Mouse (Mus musculus) embryonic facial prominence, embryonic 10.5 days (tissue): Measurements from ENCODE around the gene Nacc1. TPM values are rescaled to one million over a fixed set of nuclear protein-coding genes. Genes with fewer than 3 reads are reported as not detected.

Experiments
- DNase-seq: peaks from one replicate; pipeline ENCODE4 v3.0.0-alpha.2; 2017; ENCODE audit warnings: low spot score
- H3K27ac ChIP-seq: fragments of 300-500 bp; sonication (generic); replicated peaks from 2 replicates; pipeline ENCODE4 v1.5.1; 2016; ENCODE audit warnings: mild to moderate bottlenecking
- H3K27me3 ChIP-seq: fragments of 300-500 bp; sonication (generic); replicated peaks from 2 replicates; pipeline ENCODE4 v1.6.1; 2016; ENCODE audit warnings: low read depth, mild to moderate bottlenecking; ENCODE audit not compliant: poor library complexity, severe bottlenecking
- H3K36me3 ChIP-seq: fragments of 300-500 bp; sonication (generic); replicated peaks from 2 replicates; pipeline ENCODE4 v1.6.1; 2016; ENCODE audit warnings: mild to moderate bottlenecking, moderate library complexity
- H3K4me1 ChIP-seq: fragments of 300-500 bp; sonication (generic); 2 replicates; pipeline ENCODE4 v1.6.1; 2016
- H3K4me3 ChIP-seq: fragments of 300-500 bp; sonication (generic); 2 replicates; pipeline ENCODE4 v1.5.1; 2016; ENCODE audit warnings: mild to moderate bottlenecking, moderate library complexity
- H3K9me3 ChIP-seq: fragments of 300-500 bp; sonication (generic); 2 replicates; pipeline ENCODE4 v1.6.1; 2016; ENCODE audit warnings: mild to moderate bottlenecking
- WGBS: fragments of 180-500 bp; shearing (Covaris S2); methylation state at CpG from one replicate; pipeline ENCODE4 v1.1.7; 2016; 5-methylcytosine and 5-hydroxymethylcytosine counted together
- polyA plus RNA-seq: library from polyadenylated mRNA; unstranded; fragments of >200 nt; fragmentation: Nextera tagmentation; extraction: Ambion mirVana; gene quantifications from 2 replicates; pipeline ENCODE4 v1.2.1, GENCODE M21; 2016

The Nacc1 gene
- polyA plus RNA-seq, 1 experiment from 2014 or later: 30.4 TPM

GRCm38 (mm10) chr8:84656191-84656525 is 31.5 kb downstream of the Nacc1 start:
- WGBS: 1% methylated on average over 10 of the region's 10 CpGs
- H3K36me3 ChIP-seq: no peaks in the 10 kb centered on the region
- H3K4me1 ChIP-seq: peaks cover 77% of the 10 kb centered on the region
- H3K4me3 ChIP-seq: peak overlapping the region; percentile 59
- peak overlapping the region; percentile 97 for H3K27ac ChIP-seq
- DNase-seq: peak; percentile 96
- no peaks in the 10 kb centered on the region for H3K9me3 ChIP-seq
- no peaks in the 10 kb centered on the region for H3K27me3 ChIP-seq

- Histone ChIP-seq H3K27ac (peak overlapping the region; percentile 97), H3K9me3 (no peaks in the 10 kb centered on the region), H3K4me3 (peak overlapping the region; percentile 59), H3K4me1 (peaks cover 79% of the 10 kb centered on the region), H3K27me3 (no peaks in the 10 kb centered on the region), H3K36me3 (no peaks in the 10 kb centered on the region)
- under 1% methylated on average over 15 of the region's 15 CpGs for WGBS
- peak; percentile 93 for DNase-seq
Observed at GRCm38 (mm10) chr8:84655336-84656190, 32.1 kb downstream of the Nacc1 start.

DNA sequence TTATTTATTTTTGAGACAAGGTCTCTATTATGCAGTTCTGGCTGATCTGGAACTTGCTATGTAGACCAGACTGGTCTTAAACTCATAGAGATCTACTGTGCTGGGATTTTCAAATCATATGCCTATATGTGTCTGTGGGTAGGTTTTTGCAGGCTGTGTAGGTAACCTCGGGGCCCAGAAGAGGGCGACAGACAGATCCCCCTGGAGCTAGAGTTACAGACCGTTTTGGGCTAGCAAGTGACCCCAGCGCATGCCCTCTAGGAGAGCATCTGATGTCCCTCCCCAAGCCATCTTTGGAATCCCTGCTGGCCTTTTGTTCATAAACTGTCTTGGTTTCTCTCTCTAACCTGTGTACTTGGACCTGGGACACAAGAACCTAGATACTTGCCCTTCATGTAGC is 33.1 kb downstream of the Nacc1 start:
- Histone ChIP-seq H3K36me3 (no peaks in the 10 kb centered on the region), H3K9me3 (no peaks in the 10 kb centered on the region), H3K27me3 (no peaks in the 10 kb centered on the region), H3K27ac (peak overlapping the region; percentile 97), H3K4me3 (peak overlapping the region; percentile 59; the same call in 1 of the 2 replicates), H3K4me1 (peaks cover 76% of the 10 kb centered on the region)
- DNase-seq: peak; percentile 67
- WGBS: 25% methylated on average over 4 of the region's 4 CpGs

- DNase-seq: no peak
- Histone ChIP-seq H3K4me1 (peaks cover 62% of the 10 kb centered on the region), H3K36me3 (no peaks in the 10 kb centered on the region), H3K9me3 (no peaks in the 10 kb centered on the region), H3K4me3 (peak overlapping the region; percentile 16; the same call in 1 of the 2 replicates), H3K27ac (peak overlapping the region; percentile 75), H3K27me3 (no peaks in the 10 kb centered on the region)
- 55% methylated on average over 9 of the region's 9 CpGs for WGBS
Observed at GRCm38 (mm10) chr8:84653092-84653631, 34.5 kb downstream of the Nacc1 start.

- no peak for DNase-seq
- no peaks in the 10 kb centered on the region for H3K36me3 ChIP-seq
- H3K27me3 ChIP-seq: no peaks in the 10 kb centered on the region
- peak overlapping the region; percentile 81 for H3K27ac ChIP-seq
- H3K9me3 ChIP-seq: no peaks in the 10 kb centered on the region
- WGBS: 38% methylated on average over 3 of the region's 3 CpGs
- peaks cover 47% of the 10 kb centered on the region for H3K4me1 ChIP-seq
- H3K4me3 ChIP-seq: no peak overlapping the region; the same call in 1 of the 2 replicates
Observed at GRCm38 (mm10) chr8:84650213-84650612, 37.4 kb downstream of the Nacc1 start.

- no peaks in the 10 kb centered on the region for H3K36me3 ChIP-seq
- WGBS: 2% methylated on average over 14 of the region's 14 CpGs
- peak; percentile 89 for DNase-seq
- no peaks in the 10 kb centered on the region for H3K9me3 ChIP-seq
- H3K4me1 ChIP-seq: peaks cover 38% of the 10 kb centered on the region
- no peaks in the 10 kb centered on the region for H3K27me3 ChIP-seq
- H3K27ac ChIP-seq: peak overlapping the region; percentile 83
- H3K4me3 ChIP-seq: peak overlapping the region; percentile 51
Observed at GRCm38 (mm10) chr8:84647461-84647901, 40.2 kb downstream of the Nacc1 start.

GRCm38 (mm10) chr8:84646800-84647199 is 40.9 kb downstream of the Nacc1 start:
- Histone ChIP-seq H3K9me3 (no peaks in the 10 kb centered on the region), H3K4me1 (peaks cover 44% of the 10 kb centered on the region), H3K4me3 (peak overlapping the region; percentile 51), H3K36me3 (no peaks in the 10 kb centered on the region), H3K27ac (peak overlapping the region; percentile 83), H3K27me3 (no peaks in the 10 kb centered on the region)
- 57% methylated on average over 6 of the region's 6 CpGs for WGBS
- DNase-seq: peak; percentile 48

GRCm38 (mm10) chr8:84643019-84643418 is 44.6 kb downstream of the Nacc1 start:
- Histone ChIP-seq H3K27ac (peak overlapping the region; percentile 63; the same call in 1 of the 2 replicates), H3K36me3 (no peaks in the 10 kb centered on the region), H3K27me3 (no peaks in the 10 kb centered on the region), H3K4me3 (no peak overlapping the region), H3K9me3 (no peaks in the 10 kb centered on the region), H3K4me1 (peaks cover 45% of the 10 kb centered on the region)
- DNase-seq: no peak
- 73% methylated on average over 5 of the region's 5 CpGs for WGBS

GRCm38 (mm10) chr8:84641578-84642361 is 45.9 kb downstream of the Nacc1 start:
- WGBS: 89% methylated on average over 1 of the region's 1 CpGs
- Histone ChIP-seq H3K36me3 (no peaks in the 10 kb centered on the region), H3K27me3 (no peaks in the 10 kb centered on the region), H3K27ac (peak overlapping the region; percentile 63; the same call in 1 of the 2 replicates), H3K9me3 (no peaks in the 10 kb centered on the region), H3K4me1 (peaks cover 44% of the 10 kb centered on the region), H3K4me3 (no peak overlapping the region)
- no peak for DNase-seq

- Histone ChIP-seq H3K4me1 (peaks cover 54% of the 10 kb centered on the region), H3K27me3 (peaks cover 6% of the 10 kb centered on the region), H3K4me3 (peak overlapping the region; percentile 67; the same call in 1 of the 2 replicates), H3K27ac (peak overlapping the region; percentile 95; the same call in 1 of the 2 replicates), H3K9me3 (no peaks in the 10 kb centered on the region), H3K36me3 (no peaks in the 10 kb centered on the region)
- no peak for DNase-seq
- 75% methylated on average over 7 of the region's 7 CpGs for WGBS
Observed at GRCm38 (mm10) chr8:84640617-84641294, 46.9 kb downstream of the Nacc1 start.

DNA sequence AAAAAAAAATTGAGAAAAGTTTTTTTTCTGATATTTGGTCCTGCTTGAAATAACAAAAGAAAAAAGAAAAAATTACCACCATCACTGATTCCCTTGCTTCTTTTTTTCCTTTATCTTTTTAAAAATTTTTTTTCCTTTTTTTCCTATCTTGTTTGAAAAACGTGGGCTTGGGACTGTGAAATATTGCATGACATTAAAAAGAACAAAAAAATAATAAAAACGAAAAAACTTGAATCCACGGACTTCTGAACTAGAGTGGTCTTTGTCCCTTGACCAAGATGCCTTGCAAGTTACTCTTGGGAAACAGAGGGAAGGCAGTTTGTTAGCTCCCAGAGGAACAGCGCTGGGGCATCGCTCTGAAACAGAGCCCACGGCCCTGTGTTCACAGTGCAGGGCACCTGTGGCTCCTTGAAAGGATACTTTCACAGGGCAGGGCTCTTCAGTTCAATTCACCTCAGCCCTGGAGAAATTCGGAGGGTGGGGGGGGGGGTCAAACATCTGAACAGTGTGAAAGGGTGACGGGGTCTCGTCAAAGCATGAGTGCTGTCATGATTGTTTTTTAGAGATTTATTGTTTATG is 47.6 kb downstream of the Nacc1 start:
- peak overlapping the region; percentile 67 for H3K4me3 ChIP-seq
- H3K36me3 ChIP-seq: no peaks in the 10 kb centered on the region
- H3K9me3 ChIP-seq: no peaks in the 10 kb centered on the region
- WGBS: 30% methylated on average over 9 of the region's 9 CpGs
- H3K27me3 ChIP-seq: peaks cover 6% of the 10 kb centered on the region
- peaks cover 55% of the 10 kb centered on the region for H3K4me1 ChIP-seq
- no peak for DNase-seq
- H3K27ac ChIP-seq: peak overlapping the region; percentile 95
